Mouse (Mus musculus) lung, postnatal 0 days (tissue): ENCODE results near the gene Bpifb5.

Source experiments
- CTCF ChIP-seq: IDR thresholded peaks from 2 replicates; pipeline ENCODE4 v1.5.1; 2016; ENCODE audit warnings: antibody characterized with exemption, mild to moderate bottlenecking
- EP300 ChIP-seq: IDR thresholded peaks from 2 replicates; pipeline ENCODE4 v1.6.1; 2016; ENCODE audit warnings: antibody characterized with exemption, mild to moderate bottlenecking, control low read depth

- TF ChIP-seq CTCF (no peak; the same call in 1 of the 2 replicates), EP300 (peak; percentile 57; the same call in 1 of the 2 replicates)
These were observed 38.2 kb upstream of the Bpifb5 start for GRCm38 (mm10) chr2:154185319-154185718.
